In genomic region chr10:79997034-79997760, GRCm38 (mm10) we compare ENCODE assay signal across 8 mouse cellular contexts. TPM values are rescaled to one million over a fixed set of nuclear protein-coding genes. Genes with fewer than 3 reads are reported as not detected.
DNase-seq lines count a peak whose midpoint lies in the region; ATAC-seq and TF ChIP-seq lines count a peak whose summit lies in the region.

No protein-coding gene starts in this region.

- H3K4me3 ChIP-seq in C2C12 (ENCODE audit: insufficient read depth, poor library complexity, severe bottlenecking): peak overlapping the region; percentile 66
- H3K4me3 ChIP-seq in heart, adult 2 months: peak overlapping the region; percentile 88
- H3K4me3 ChIP-seq in kidney, adult 2 months (ENCODE audit: insufficient read depth, low read depth, low read length): peak overlapping the region; percentile 57
- H3K4me3 ChIP-seq in liver, embryonic 16.5 days (ENCODE audit: low read depth, low read length): peak overlapping the region; percentile 83
- H3K4me3 ChIP-seq in neural tube, embryonic 11.5 days (ENCODE audit: low read depth, low read length): peak overlapping the region; percentile 42

- intact Hi-C loops in heart, adult 2 months (cut with DNase I): loop anchor here (2.0 kb wide), 2 partner anchors 42 to 70 kb away; partner anchors contain the start of genes Arid3a and Polr2e

- peaks cover 41% of the 10 kb centered on the region for H3K36me3 ChIP-seq in C2C12 (ENCODE audit: control insufficient read depth, insufficient read depth)
- H3K36me3 ChIP-seq in heart, adult 2 months (ENCODE audit: control insufficient read depth, insufficient read depth, low read length): no peaks in the 10 kb centered on the region
- H3K36me3 ChIP-seq in kidney, adult 2 months (ENCODE audit: control insufficient read depth, insufficient read depth, low read length): no peaks in the 10 kb centered on the region
- H3K36me3 ChIP-seq in liver, embryonic 16.5 days (ENCODE audit: control insufficient read depth, insufficient read depth): peaks cover 4% of the 10 kb centered on the region; the same call in 1 of the 2 replicates
- no peaks in the 10 kb centered on the region; the same call in 1 of the 2 replicates for H3K36me3 ChIP-seq in neural tube, embryonic 11.5 days (ENCODE audit: control insufficient read depth, insufficient read depth, low read length)

- peaks cover 14% of the 10 kb centered on the region for H3K79me2 ChIP-seq in C2C12 (ENCODE audit: control insufficient read depth, insufficient read depth)
- no peaks in the 10 kb centered on the region for H3K79me2 ChIP-seq in heart, adult 2 months (replicated peaks; ENCODE audit: control insufficient read depth, insufficient read depth, low read length)

- no peak for TF ChIP-seq CTCF in C2C12 (IDR thresholded peaks at IDR 0.05; ENCODE audit: control insufficient read depth, insufficient read depth, insufficient read length)
- no peak for TF ChIP-seq CTCF in heart, adult 2 months (IDR thresholded peaks at IDR 0.05)
- TF ChIP-seq CTCF in kidney, adult 2 months (conservative IDR thresholded peaks at IDR 0.05; ENCODE audit: insufficient read depth, insufficient read length, low read depth, low read length): no peak

- H3K4me1 ChIP-seq in heart, adult 2 months (ENCODE audit: control insufficient read depth, insufficient read depth, low read length): peaks cover 3% of the 10 kb centered on the region; the same call in 1 of the 2 replicates
- no peaks in the 10 kb centered on the region for H3K4me1 ChIP-seq in kidney, adult 2 months (ENCODE audit: control insufficient read depth, insufficient read depth, low read length)
- peaks cover 37% of the 10 kb centered on the region for H3K4me1 ChIP-seq in liver, embryonic 16.5 days (ENCODE audit: control insufficient read depth, low read depth, low read length)
- peaks cover 5% of the 10 kb centered on the region; the same call in 1 of the 2 replicates for H3K4me1 ChIP-seq in neural tube, embryonic 11.5 days (ENCODE audit: control insufficient read depth, insufficient read depth, low read length)

- ATAC-seq in liver, embryonic 16.5 days (ENCODE audit: low read depth): peak; percentile 75
- peak; percentile 81 for ATAC-seq in neural tube, embryonic 11.5 days (ENCODE audit: insufficient read depth, low FRiP score, low TSS enrichment)

- TF ChIP-seq EP300 in heart, adult 2 months (IDR thresholded peaks at IDR 0.05; ENCODE audit: insufficient read depth, low read depth, low read length): no peak

- WGBS in heart, adult 2 months: 1% methylated on average over 35 of the region's 35 CpGs
- WGBS in kidney, adult 2 months: 1% methylated on average over 35 of the region's 35 CpGs
- 2% methylated on average over 35 of the region's 35 CpGs for WGBS in liver, embryonic 16.5 days (ENCODE audit: insufficient replicate concordance)
- under 1% methylated on average over 35 of the region's 35 CpGs for WGBS in neural tube, embryonic 11.5 days

- peak; percentile 79 for DNase-seq in adrenal gland, postnatal 10 days
- DNase-seq in embryo, embryonic 9.5 days (ENCODE audit: extremely low spot score): peak; percentile 92
- DNase-seq in heart, adult 2 months: peak; percentile 74 to 77
- peak; percentile 76 for DNase-seq in kidney, adult 2 months
- peak; percentile 92 for DNase-seq in neural tube, embryonic 11.5 days (ENCODE audit: low spot score)
- peak; percentile 84 for DNase-seq in testis, postnatal 14 days (ENCODE audit: low spot score)

- no peak for TF ChIP-seq POLR2A in heart, adult 2 months (IDR thresholded peaks at IDR 0.05; ENCODE audit: insufficient read depth, low read depth, low read length)
- TF ChIP-seq POLR2A in kidney, adult 2 months (IDR thresholded peaks at IDR 0.05; ENCODE audit: low read depth, low read length): no peak

- no peaks in the 10 kb centered on the region for H3K9me3 ChIP-seq in liver, embryonic 16.5 days (replicated peaks; ENCODE audit: control insufficient read depth, low read length)
- no peaks in the 10 kb centered on the region for H3K9me3 ChIP-seq in neural tube, embryonic 11.5 days (ENCODE audit: control insufficient read depth, low read length)

- H3K27ac ChIP-seq in heart, adult 2 months: peak overlapping the region; percentile 85
- H3K27ac ChIP-seq in kidney, adult 2 months (ENCODE audit: insufficient read depth, low read depth, low read length): no peak overlapping the region
- H3K27ac ChIP-seq in liver, embryonic 16.5 days (ENCODE audit: low read length): peak overlapping the region; percentile 97
- peak overlapping the region; percentile 23; the same call in 1 of the 2 replicates for H3K27ac ChIP-seq in neural tube, embryonic 11.5 days (ENCODE audit: low read depth, low read length)

- peaks cover 2% of the 10 kb centered on the region for H3K79me3 ChIP-seq in C2C12 (ENCODE audit: low read depth)

- H3K4me2 ChIP-seq in liver, embryonic 16.5 days (ENCODE audit: low read depth, low read length): peak overlapping the region; percentile 82
- H3K4me2 ChIP-seq in neural tube, embryonic 11.5 days (ENCODE audit: low read depth): peak overlapping the region; percentile 64

- H3K27me3 ChIP-seq in C2C12 (ENCODE audit: control insufficient read depth, insufficient read depth, insufficient read length): no peaks in the 10 kb centered on the region
- no peaks in the 10 kb centered on the region for H3K27me3 ChIP-seq in heart, adult 2 months (ENCODE audit: control insufficient read depth, insufficient read depth, low read length)
- no peaks in the 10 kb centered on the region for H3K27me3 ChIP-seq in kidney, adult 2 months (replicated peaks; ENCODE audit: control insufficient read depth, insufficient read depth, low read length)
- no peaks in the 10 kb centered on the region for H3K27me3 ChIP-seq in liver, embryonic 16.5 days (ENCODE audit: control insufficient read depth, insufficient read depth, low read depth, low read length)
- H3K27me3 ChIP-seq in neural tube, embryonic 11.5 days (ENCODE audit: control insufficient read depth, insufficient read depth, low read length): 0 out of 2 replicates have a peak, but pooled peaks cover 2% of the 10 kb centered on the region

- peak overlapping the region; percentile 87 for H3ac ChIP-seq in C2C12 (ENCODE audit: control insufficient read depth, insufficient read length, low read depth)

- peak overlapping the region; percentile 81 for H3K9ac ChIP-seq in heart, adult 2 months (ENCODE audit: low read depth, low read length)
- H3K9ac ChIP-seq in liver, embryonic 16.5 days (ENCODE audit: low read depth, low read length): peak overlapping the region; percentile 81
- peak overlapping the region; percentile 5 for H3K9ac ChIP-seq in neural tube, embryonic 11.5 days (ENCODE audit: low read length)

TF ChIP-seq in C2C12, 6 proteins besides CTCF, POLR2A, EP300 and RAD21:
- no peak for TF ChIP-seq MYOG (IDR thresholded peaks at IDR 0.05; ENCODE audit: control insufficient read depth, extremely low read depth, insufficient read length)
- no peak for TF ChIP-seq MYOD1 (IDR thresholded peaks at IDR 0.05; ENCODE audit: control insufficient read depth, insufficient read length, low read depth)
- no peak for TF ChIP-seq USF1 (IDR thresholded peaks at IDR 0.05; ENCODE audit: low read depth)
- peak; percentile 64 for TF ChIP-seq MAX (IDR thresholded peaks at IDR 0.05)

RNA-seq across cellular contexts. Expression of gene Abca7, which starts 0.9 kb away (rescaled TPM):
- 10.7 TPM for polyA plus RNA-seq in C2C12 (2012; fragmentation: generic; extraction: Trizol)
- 10 to 100 TPM; 16.0 to 19.8 TPM for total RNA-seq in adrenal gland, postnatal 10 days (2021)
- 1 to 10 TPM; 6.6 to 8.0 TPM for total RNA-seq in heart, adult 2 months (2021)
- 9.2 and 10.8 TPM in 2 replicates for polyA plus RNA-seq in heart, adult 2 months (2012; rRNA removed)
- 10.6 and 11.8 TPM in 2 replicates for polyA plus RNA-seq in kidney, adult 2 months (2012; rRNA removed)
- 8.6 and 9.0 TPM in 2 replicates for polyA plus RNA-seq in liver, embryonic 16.5 days (2015; fragmentation: Nextera tagmentation; extraction: Ambion mirVana)
- polyA plus RNA-seq in neural tube, embryonic 11.5 days (2014; fragmentation: Nextera tagmentation; extraction: Ambion mirVana): 4.3 and 7.0 TPM in 2 replicates

RNA-seq across cellular contexts. Expression of gene Cnn2, which starts 8.8 kb away (rescaled TPM):
- 437 TPM for polyA plus RNA-seq in C2C12 (2012; fragmentation: generic; extraction: Trizol)
- total RNA-seq in adrenal gland, postnatal 10 days (2021): 10 to 100 TPM; 46.8 to 57.8 TPM
- 10 to 100 TPM; 30.2 to 39.3 TPM for total RNA-seq in heart, adult 2 months (2021)
- polyA plus RNA-seq in heart, adult 2 months (2012; rRNA removed): 52.5 and 60.7 TPM in 2 replicates
- polyA plus RNA-seq in kidney, adult 2 months (2012; rRNA removed): 52.3 and 55.5 TPM in 2 replicates
- 42.5 and 44.9 TPM in 2 replicates for polyA plus RNA-seq in liver, embryonic 16.5 days (2015; fragmentation: Nextera tagmentation; extraction: Ambion mirVana)
- polyA plus RNA-seq in neural tube, embryonic 11.5 days (2014; fragmentation: Nextera tagmentation; extraction: Ambion mirVana): 167 and 187 TPM in 2 replicates

RNA-seq across cellular contexts. Expression of gene Tmem259, which starts 13.1 kb away (rescaled TPM):
- polyA plus RNA-seq in C2C12 (2012; fragmentation: generic; extraction: Trizol): 102 TPM
- total RNA-seq in adrenal gland, postnatal 10 days (2021): 100 to 1,000 TPM; 143 to 146 TPM
- 100 to 1,000 TPM; 109 to 124 TPM for total RNA-seq in heart, adult 2 months (2021)
- polyA plus RNA-seq in heart, adult 2 months (2012; rRNA removed): 184 and 220 TPM in 2 replicates
- 262 and 316 TPM in 2 replicates for polyA plus RNA-seq in kidney, adult 2 months (2012; rRNA removed)
- polyA plus RNA-seq in liver, embryonic 16.5 days (2015; fragmentation: Nextera tagmentation; extraction: Ambion mirVana): 3.0 and 4.8 TPM in 2 replicates
- 16.1 and 17.7 TPM in 2 replicates for polyA plus RNA-seq in neural tube, embryonic 11.5 days (2014; fragmentation: Nextera tagmentation; extraction: Ambion mirVana)

RNA-seq across cellular contexts. Expression of gene Arhgap45, which starts 19.3 kb away (rescaled TPM):
- polyA plus RNA-seq in C2C12 (2012; fragmentation: generic; extraction: Trizol): 1.6 TPM
- 10 to 100 TPM; 11.9 to 12.7 TPM for total RNA-seq in adrenal gland, postnatal 10 days (2021)
- total RNA-seq in heart, adult 2 months (2021): 1 to 10 TPM; 3.5 to 5.1 TPM
- 8.9 and 16.6 TPM in 2 replicates for polyA plus RNA-seq in heart, adult 2 months (2012; rRNA removed)
- 9.6 and 25.5 TPM in 2 replicates for polyA plus RNA-seq in kidney, adult 2 months (2012; rRNA removed)
- 16.6 and 17.3 TPM in 2 replicates for polyA plus RNA-seq in liver, embryonic 16.5 days (2015; fragmentation: Nextera tagmentation; extraction: Ambion mirVana)
- polyA plus RNA-seq in neural tube, embryonic 11.5 days (2014; fragmentation: Nextera tagmentation; extraction: Ambion mirVana): 4.6 and 4.9 TPM in 2 replicates

RNA-seq across cellular contexts. Expression of gene Grin3b, which starts 26.7 kb away (rescaled TPM):
- polyA plus RNA-seq in C2C12 (2012; fragmentation: generic; extraction: Trizol): 0.30 TPM
- total RNA-seq in adrenal gland, postnatal 10 days (2021): under 1 TPM; 0.27 to 0.36 TPM
- total RNA-seq in heart, adult 2 months (2021): under 1 TPM; 0.20 to 0.31 TPM
- 0.20 and 0.29 TPM in 2 replicates for polyA plus RNA-seq in heart, adult 2 months (2012; rRNA removed)
- 1.6 and 2.0 TPM in 2 replicates for polyA plus RNA-seq in kidney, adult 2 months (2012; rRNA removed)
- polyA plus RNA-seq in liver, embryonic 16.5 days (2015; fragmentation: Nextera tagmentation; extraction: Ambion mirVana): 0.08 TPM in 1 of 2 replicates, not detected in the other
- 0.16 and 0.30 TPM in 2 replicates for polyA plus RNA-seq in neural tube, embryonic 11.5 days (2014; fragmentation: Nextera tagmentation; extraction: Ambion mirVana)

Comparison
In these comparisons a context has a peak if more than half of its experiments do, and no peak if none do; other contexts are left out.
1. H3K9ac ChIP-seq: peak in every context shown above with its lines; median percentile 81 in heart, adult 2 months; 81 in liver, embryonic 16.5 days; 5 in neural tube, embryonic 11.5 days.